Mouse (Mus musculus): Measurements from ENCODE around the gene Ctbp1.

DNA sequence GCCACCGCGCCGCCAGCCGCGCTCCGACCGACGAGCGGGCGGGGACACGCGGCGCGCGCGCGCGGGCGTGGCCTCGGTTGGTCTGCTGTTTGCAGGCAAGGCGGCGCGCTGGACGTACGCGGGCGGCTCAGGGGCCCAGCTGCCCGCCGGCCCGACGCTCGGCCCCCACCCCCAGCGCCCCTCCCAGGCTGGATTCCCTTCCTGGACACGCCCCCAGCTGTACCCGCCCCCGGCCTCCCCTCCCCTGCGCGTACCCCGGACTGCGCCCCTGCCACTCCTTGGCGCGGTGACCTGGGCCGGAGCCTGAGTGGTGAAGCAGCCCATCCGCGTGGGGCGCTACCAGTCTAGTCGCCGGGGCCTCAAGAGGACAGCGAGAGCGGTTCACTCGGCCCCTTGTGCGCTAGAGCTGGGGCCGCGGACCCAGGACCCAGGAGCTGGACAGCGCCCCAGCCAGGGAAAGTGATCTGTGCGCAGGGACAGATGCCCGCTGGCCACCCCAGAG lies at the start of gene Ctbp1:
- TF ChIP-seq EP300 (IDR thresholded peaks at IDR 0.05) (no peak), CTCF (IDR thresholded peaks at IDR 0.05) (peak; percentile 83)

Data from lung, postnatal 0 days (tissue).